Mouse (Mus musculus) embryonic fibroblast, embryonic 13.5 days (primary cell): ENCODE measurements around the gene Tmsb15b1.

ENCODE experiments used
- CTCF ChIP-seq: IDR thresholded peaks from 2 replicates; pipeline ENCODE4 v1.5.1; 2011; ENCODE audit warnings: mild to moderate bottlenecking, control low read depth, low read length, moderate library complexity, borderline replicate concordance; ENCODE audit not compliant: insufficient read depth
- POLR2A ChIP-seq: IDR thresholded peaks from 2 replicates; pipeline ENCODE4 v1.6.1; 2011; ENCODE audit warnings: low read depth, mild to moderate bottlenecking, control low read depth, low read length, moderate library complexity

DNA sequence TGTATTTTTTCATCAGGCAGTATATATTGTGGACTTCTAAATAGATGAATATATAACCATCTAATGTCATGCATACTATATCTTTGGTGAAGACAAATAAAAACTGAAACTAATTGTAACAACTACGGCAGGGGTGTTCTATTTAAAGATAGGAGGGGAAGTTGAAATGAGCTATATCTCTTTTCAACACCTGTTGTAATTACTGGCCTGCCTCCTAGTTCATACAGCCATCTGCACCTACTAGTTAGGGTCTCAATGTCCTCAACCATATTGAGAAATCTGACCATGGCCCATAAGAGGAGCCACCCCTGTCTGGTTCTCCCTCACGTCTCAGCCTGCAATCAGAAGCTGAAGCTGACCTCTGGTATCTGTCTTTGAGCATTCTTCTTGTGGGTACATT lies 19.6 kb upstream of the Tmsb15b1 start:
- TF ChIP-seq CTCF (no peak), POLR2A (no peak)
